Mouse (Mus musculus): Measurements from ENCODE around the gene Rbl2. TPM values are rescaled to one million over a fixed set of nuclear protein-coding genes. Genes with fewer than 3 reads are reported as not detected.

Rbl2 gene
- polyA plus RNA-seq, 1 experiment from 2014 or later = 79.1 TPM

DNA sequence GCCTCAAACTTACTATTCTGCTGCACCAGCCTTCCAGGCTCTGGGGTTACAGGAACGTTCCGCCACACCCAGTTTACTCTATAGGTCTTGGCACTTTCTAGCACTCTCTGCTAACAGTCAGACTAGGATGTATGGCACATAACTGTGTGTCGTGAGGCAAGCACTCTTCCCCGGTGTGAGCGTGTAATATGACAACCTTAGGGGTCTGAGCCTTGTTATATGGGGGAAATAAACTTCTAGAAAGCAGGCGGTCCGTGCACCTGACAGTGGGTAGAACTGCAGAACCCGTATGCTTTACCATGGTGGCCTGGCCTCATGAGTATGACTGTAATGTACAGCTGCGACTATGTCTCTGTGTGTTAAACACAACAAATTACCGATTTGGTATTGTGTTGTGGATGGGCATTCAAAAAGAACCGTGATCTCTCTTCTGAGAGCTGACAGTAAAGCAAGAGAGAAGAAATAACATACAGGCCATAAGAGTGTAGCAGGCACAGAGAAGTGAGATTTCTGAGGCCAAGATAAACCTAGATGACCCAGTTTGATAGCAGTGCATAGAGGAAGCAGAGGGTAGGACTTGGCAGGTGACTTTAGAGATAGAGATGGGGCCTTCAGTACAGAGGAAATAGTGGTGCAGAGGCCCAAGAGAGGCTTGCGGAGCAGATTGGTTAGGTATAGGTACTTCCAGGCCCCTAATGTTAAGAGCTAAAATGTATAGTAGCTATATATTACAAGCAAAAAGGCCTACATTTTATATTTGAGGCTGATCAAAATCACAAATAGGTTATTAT is 7.4 kb downstream of the Rbl2 start:
- WGBS (ENCODE audit: missing documents) = 63% methylated on average over 12 of the region's 12 CpGs
- no peak overlapping the region for H3K4me3 ChIP-seq (ENCODE audit: inconsistent target)
- H3K36me3 ChIP-seq (ENCODE audit: inconsistent target) = peaks cover 36% of the 10 kb centered on the region; the same call in 1 of the 2 replicates
- H3K79me2 ChIP-seq (ENCODE audit: inconsistent target) = peaks cover 19% of the 10 kb centered on the region
- no peak overlapping the region for H3K27ac ChIP-seq

- WGBS (ENCODE audit: missing documents) = 94% methylated on average over 2 of the region's 2 CpGs
- Histone ChIP-seq H3K27ac (no peak overlapping the region), H3K79me2 (ENCODE audit: inconsistent target) (no peaks in the 10 kb centered on the region), H3K36me3 (ENCODE audit: inconsistent target) (peaks cover 50% of the 10 kb centered on the region), H3K4me3 (ENCODE audit: inconsistent target) (no peak overlapping the region)
Observed at GRCm38 (mm10) chr8:91079678-91080077, 9.8 kb downstream of the Rbl2 start.

DNA sequence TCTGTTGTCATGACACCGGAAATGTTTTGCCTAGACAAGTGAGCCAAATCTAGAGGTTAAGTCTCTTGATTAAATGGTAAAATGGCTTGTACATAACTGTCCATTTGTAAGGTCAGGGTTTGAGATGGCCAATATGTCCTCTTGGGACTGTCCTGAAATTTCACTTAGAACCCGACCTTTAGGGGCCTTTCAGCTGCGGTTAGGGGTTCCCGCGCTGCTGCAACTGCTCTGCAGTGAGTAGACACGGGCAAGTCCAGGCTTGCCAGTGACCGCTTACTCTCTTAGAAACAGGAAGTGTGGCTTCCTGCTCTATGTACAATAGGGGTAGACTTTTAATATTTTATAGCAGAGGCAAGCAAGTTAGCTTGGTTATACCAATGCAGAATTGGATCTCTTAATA is 12.1 kb downstream of the Rbl2 start:
- Histone ChIP-seq H3K79me2 (ENCODE audit: inconsistent target) (no peaks in the 10 kb centered on the region), H3K27ac (peak overlapping the region; percentile 84), H3K36me3 (ENCODE audit: inconsistent target) (peaks cover 54% of the 10 kb centered on the region), H3K4me3 (ENCODE audit: inconsistent target) (no peak overlapping the region)
- 6% methylated on average over 7 of the region's 7 CpGs for WGBS (ENCODE audit: missing documents)

DNA sequence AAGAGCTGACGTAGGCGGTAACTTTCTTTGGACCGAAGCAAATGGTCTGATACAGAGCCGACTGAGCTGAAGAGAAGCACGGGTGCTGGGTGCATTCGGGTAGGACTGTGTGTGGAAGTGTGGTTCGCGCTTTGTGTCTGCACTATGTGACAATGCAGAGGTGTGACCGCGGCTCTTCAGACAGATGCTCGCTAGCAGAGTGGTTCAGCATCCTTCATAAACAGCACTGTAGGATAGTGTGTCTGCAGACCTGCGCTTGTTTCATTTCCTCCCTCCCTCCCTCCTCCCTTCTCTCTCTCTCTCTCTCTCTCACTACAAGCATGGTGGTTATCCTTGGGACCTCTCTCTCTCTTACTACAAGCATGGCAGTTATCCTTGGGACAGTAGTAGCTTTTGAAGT is 12.6 kb downstream of the Rbl2 start:
- Histone ChIP-seq H3K36me3 (ENCODE audit: inconsistent target) (peaks cover 59% of the 10 kb centered on the region), H3K27ac (peak overlapping the region; percentile 84), H3K79me2 (ENCODE audit: inconsistent target) (no peaks in the 10 kb centered on the region), H3K4me3 (ENCODE audit: inconsistent target) (no peak overlapping the region)
- WGBS (ENCODE audit: missing documents) = 44% methylated on average over 12 of the region's 12 CpGs

DNA sequence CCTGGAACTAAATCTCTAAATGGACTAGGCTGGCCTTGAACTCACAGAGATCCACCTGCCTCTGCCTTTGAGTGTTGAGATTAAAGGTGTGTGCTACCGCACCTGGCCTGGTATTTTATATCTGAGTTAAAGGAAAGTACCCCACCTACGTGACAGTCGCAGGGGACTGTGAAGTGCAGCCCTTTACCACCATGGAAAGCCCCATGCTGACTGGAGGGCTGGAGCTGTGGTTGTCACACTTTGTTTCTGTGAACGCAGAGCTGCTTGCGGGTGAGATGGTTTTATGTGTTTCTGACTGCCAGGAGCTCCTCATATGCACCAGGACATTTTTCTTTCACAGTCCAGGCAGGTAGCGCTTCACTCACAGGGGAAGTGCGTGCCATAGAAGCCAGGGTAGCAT is 18.6 kb downstream of the Rbl2 start:
- H3K27ac ChIP-seq = no peak overlapping the region
- 97% methylated on average over 7 of the region's 7 CpGs for WGBS (ENCODE audit: missing documents)
- H3K36me3 ChIP-seq (ENCODE audit: inconsistent target) = peaks cover 83% of the 10 kb centered on the region
- no peaks in the 10 kb centered on the region for H3K79me2 ChIP-seq (ENCODE audit: inconsistent target)
- H3K4me3 ChIP-seq (ENCODE audit: inconsistent target) = no peak overlapping the region

- Histone ChIP-seq H3K4me3 (ENCODE audit: inconsistent target) (no peak overlapping the region), H3K36me3 (ENCODE audit: inconsistent target) (peaks cover 80% of the 10 kb centered on the region), H3K27ac (no peak overlapping the region), H3K79me2 (ENCODE audit: inconsistent target) (no peaks in the 10 kb centered on the region)
- WGBS (ENCODE audit: missing documents) = 100% methylated on average over 2 of the region's 2 CpGs
Observed at GRCm38 (mm10) chr8:91089601-91090000, 19.7 kb downstream of the Rbl2 start.

DNA sequence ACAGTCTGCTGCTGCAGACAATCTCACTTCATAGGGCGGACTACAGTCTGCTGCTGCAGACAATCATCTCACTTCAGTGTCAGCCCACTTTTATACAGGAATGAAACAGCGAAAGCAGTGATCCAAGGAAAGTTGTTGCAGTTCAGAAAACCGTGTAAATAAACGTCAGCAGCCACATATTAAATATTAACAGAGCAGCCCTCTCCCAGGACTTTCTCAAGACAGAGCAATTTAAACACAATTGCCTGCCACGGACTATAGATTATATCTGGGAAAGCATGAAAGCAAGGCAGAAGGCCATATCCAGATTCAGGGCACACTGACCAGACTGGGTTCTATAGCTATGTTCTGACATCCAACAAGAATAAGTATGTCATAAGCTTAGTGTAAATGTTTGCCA is 24.3 kb downstream of the Rbl2 start:
- H3K4me3 ChIP-seq (ENCODE audit: inconsistent target) = no peak overlapping the region
- H3K36me3 ChIP-seq (ENCODE audit: inconsistent target) = peaks cover 81% of the 10 kb centered on the region
- WGBS (ENCODE audit: missing documents) = 95% methylated on average over 5 of the region's 5 CpGs
- H3K27ac ChIP-seq = no peak overlapping the region
- no peaks in the 10 kb centered on the region for H3K79me2 ChIP-seq (ENCODE audit: inconsistent target)

DNA sequence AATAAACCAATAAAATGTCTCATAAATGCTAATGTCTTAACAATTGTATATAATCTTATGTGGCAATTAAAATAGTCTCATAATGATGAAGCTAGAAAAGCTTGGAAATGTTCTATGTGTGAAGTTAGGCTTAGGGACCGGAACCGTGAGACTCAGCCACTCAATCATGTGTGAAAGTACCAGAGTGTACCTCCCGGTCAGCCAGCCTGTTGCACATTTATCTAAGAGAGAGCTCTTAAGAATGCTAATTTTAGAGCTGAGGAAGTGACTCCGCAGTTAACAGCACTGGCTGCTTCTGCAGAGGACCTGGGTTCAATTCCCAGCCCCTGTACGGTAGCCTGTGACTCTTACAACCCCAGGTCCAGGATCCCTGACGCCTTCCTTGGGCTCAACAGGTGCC is 28.2 kb downstream of the Rbl2 start:
- Histone ChIP-seq H3K27ac (no peak overlapping the region), H3K79me2 (ENCODE audit: inconsistent target) (no peaks in the 10 kb centered on the region), H3K36me3 (ENCODE audit: inconsistent target) (peaks cover 74% of the 10 kb centered on the region), H3K4me3 (ENCODE audit: inconsistent target) (no peak overlapping the region)
- WGBS (ENCODE audit: missing documents) = 92% methylated on average over 5 of the region's 6 CpGs

DNA sequence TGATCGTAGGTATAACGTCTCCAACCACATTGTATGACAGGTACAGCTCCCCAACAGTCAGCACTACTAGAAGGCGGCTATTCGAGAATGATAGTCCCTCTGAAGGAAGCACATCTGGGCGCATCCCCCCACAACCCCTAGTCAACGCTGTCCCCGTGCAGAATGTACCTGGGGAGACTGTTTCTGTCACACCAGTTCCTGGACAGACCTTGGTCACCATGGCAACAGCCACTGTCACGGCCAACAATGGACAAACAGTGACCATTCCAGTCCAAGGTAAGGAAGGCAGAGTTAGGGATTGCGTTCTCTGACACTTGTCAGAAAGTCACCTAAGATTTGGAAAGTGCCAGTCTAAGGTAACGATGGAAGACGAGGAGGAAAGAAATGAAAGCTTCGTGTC is 36.4 kb downstream of the Rbl2 start:
- 93% methylated on average over 12 of the region's 12 CpGs for WGBS (ENCODE audit: missing documents)
- H3K79me2 ChIP-seq (ENCODE audit: inconsistent target) = no peaks in the 10 kb centered on the region
- no peak overlapping the region for H3K4me3 ChIP-seq (ENCODE audit: inconsistent target)
- peaks cover 52% of the 10 kb centered on the region for H3K36me3 ChIP-seq (ENCODE audit: inconsistent target)
- no peak overlapping the region for H3K27ac ChIP-seq

DNA sequence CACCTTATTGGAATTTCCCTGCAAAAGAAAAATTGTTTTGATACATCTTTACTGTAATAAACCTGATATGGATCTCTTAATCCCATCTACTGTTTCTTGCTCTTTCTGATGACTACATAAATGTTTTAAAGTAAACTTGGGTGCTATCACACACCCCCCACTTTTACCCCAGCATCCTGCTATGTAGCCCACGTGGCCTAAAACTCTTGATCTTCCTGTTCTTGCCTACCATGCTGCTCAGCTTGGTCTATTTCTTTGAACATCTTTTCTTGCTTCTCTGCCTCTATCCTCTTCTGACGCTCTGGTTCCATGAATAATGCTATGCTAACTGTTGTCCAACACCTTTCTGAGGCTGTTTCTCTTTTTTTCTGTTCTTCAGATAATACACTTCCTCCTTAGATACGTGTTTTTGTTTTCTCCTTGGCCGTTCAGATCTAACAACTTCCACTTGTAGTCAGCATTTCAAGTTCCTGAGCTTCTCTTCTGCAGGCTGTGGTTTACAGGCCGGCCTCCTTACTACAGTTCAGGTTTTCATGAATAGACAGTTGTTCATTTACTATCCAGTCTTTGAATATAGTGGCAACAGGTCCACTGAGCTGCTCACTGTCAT is 42.1 kb downstream of the Rbl2 start:
- no peaks in the 10 kb centered on the region for H3K79me2 ChIP-seq (ENCODE audit: inconsistent target)
- 54% methylated on average over 5 of the region's 5 CpGs for WGBS (ENCODE audit: missing documents)
- H3K36me3 ChIP-seq (ENCODE audit: inconsistent target) = peaks cover 45% of the 10 kb centered on the region
- no peak overlapping the region for H3K27ac ChIP-seq
- H3K4me3 ChIP-seq (ENCODE audit: inconsistent target) = no peak overlapping the region

DNA sequence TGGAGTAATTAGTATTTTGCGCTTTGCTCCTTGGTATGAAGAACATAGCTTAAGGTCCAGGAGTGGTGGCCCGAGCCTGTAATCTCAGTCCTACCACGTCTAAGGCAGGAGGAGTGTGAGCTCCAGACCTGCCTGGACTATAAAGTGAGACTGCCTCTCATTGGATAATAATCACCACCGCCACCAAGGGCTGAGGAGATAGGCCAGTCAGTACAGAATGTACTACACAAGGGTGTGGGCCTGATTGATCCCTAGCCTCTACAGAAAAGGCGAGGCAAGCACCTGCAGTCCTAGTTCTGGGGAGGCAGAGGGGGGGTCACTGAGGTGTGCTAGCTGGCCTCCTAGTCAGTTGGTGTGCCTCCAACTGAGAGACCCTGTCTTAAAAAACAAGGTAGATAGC is 44.6 kb downstream of the Rbl2 start:
- peaks cover 59% of the 10 kb centered on the region for H3K36me3 ChIP-seq (ENCODE audit: inconsistent target)
- H3K27ac ChIP-seq = no peak overlapping the region
- 96% methylated on average over 5 of the region's 5 CpGs for WGBS (ENCODE audit: missing documents)
- no peaks in the 10 kb centered on the region for H3K79me2 ChIP-seq (ENCODE audit: inconsistent target)
- H3K4me3 ChIP-seq (ENCODE audit: inconsistent target) = no peak overlapping the region

DNA sequence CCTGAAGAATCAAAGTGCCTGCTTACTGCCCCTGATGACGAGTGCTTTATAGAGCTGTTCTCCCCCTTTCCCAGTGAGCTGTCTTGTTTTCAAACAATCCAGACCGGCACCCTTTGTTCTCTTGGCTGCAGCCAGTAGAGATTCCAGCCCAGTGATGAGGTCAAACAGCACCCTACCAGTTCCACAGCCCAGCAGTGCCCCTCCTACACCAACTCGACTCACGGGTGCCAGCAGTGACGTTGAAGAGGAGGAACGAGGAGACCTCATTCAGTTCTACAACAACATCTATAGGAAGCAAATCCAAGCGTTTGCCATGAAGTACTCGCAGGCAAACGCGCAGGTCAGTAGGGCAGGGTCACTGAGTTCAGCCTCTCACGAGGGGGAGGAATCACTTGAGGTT is 45.1 kb downstream of the Rbl2 start:
- Histone ChIP-seq H3K79me2 (ENCODE audit: inconsistent target) (no peaks in the 10 kb centered on the region), H3K27ac (no peak overlapping the region), H3K4me3 (ENCODE audit: inconsistent target) (no peak overlapping the region), H3K36me3 (ENCODE audit: inconsistent target) (peaks cover 64% of the 10 kb centered on the region)
- WGBS (ENCODE audit: missing documents) = 93% methylated on average over 11 of the region's 11 CpGs

DNA sequence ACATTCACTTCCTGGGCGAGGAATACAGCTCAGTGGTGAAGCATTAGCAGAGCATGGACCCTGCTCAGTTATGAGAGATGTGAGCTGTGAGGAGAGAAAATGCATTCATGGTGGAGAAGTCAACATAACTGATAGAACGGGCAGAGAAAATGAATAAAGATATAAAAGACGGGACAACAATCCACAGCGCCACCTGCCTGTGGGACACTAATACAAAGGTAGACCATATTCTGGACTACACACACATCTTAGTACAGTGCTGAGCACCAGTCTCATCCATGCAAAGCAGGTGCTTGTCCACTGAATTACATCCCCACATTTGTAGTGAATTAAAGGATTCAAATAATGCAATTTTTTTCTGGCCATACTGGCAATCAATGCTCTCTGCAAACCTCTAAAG is 47.7 kb downstream of the Rbl2 start:
- H3K79me2 ChIP-seq (ENCODE audit: inconsistent target) = no peaks in the 10 kb centered on the region
- peaks cover 84% of the 10 kb centered on the region for H3K36me3 ChIP-seq (ENCODE audit: inconsistent target)
- 91% methylated on average over 4 of the region's 4 CpGs for WGBS (ENCODE audit: missing documents)
- H3K4me3 ChIP-seq (ENCODE audit: inconsistent target) = no peak overlapping the region
- no peak overlapping the region for H3K27ac ChIP-seq

DNA sequence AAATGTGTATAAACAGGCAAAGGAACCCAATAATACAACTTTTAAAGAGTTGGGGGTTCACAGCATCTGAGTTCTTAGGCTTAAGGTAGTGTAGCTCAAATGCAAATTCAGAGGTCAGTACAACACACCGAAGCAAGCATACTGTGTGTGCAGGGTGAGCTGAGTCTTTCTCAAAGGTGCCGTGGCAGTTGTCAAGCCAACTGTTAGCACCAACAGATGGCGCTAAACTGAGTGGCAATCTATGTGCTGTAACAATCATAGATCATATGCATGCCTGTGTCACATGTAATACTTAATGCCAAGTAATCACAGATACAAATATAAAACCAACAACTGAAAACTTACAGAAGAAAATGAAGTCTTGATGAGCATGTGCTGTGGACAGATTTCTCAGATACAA is 48.3 kb downstream of the Rbl2 start:
- H3K4me3 ChIP-seq (ENCODE audit: inconsistent target) = no peak overlapping the region
- no peak overlapping the region for H3K27ac ChIP-seq
- H3K36me3 ChIP-seq (ENCODE audit: inconsistent target) = peaks cover 84% of the 10 kb centered on the region
- WGBS (ENCODE audit: missing documents) = 91% methylated on average over 3 of the region's 3 CpGs
- H3K79me2 ChIP-seq (ENCODE audit: inconsistent target) = no peaks in the 10 kb centered on the region

DNA sequence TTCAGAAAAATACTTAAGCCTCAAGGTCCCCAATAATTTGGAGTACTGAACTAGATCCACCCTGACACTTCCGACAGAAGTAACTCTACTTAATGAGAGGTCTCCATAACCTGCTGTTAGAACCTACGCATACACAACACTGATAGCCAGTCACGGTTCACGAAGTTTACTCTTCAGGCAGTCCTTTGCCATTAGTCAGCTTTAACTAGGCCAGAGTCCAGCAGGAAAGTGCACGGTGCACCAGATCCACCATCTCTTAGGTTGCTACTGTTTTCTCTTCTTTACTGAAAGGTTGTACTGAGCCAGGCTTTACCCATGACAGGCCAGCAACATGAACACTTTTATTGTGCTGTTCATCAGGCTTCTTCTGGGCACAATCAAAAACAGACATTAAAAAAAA is 54.5 kb downstream of the Rbl2 start:
- Histone ChIP-seq H3K36me3 (ENCODE audit: inconsistent target) (peaks cover 89% of the 10 kb centered on the region), H3K27ac (no peak overlapping the region), H3K79me2 (ENCODE audit: inconsistent target) (no peaks in the 10 kb centered on the region), H3K4me3 (ENCODE audit: inconsistent target) (no peak overlapping the region)
- 99% methylated on average over 5 of the region's 5 CpGs for WGBS (ENCODE audit: missing documents)
